Mouse (Mus musculus) brain, embryonic 14.5 days (tissue): ENCODE measurements around the gene Hsd3b1.
"Not testable (repeated sequence)": the region's sequence is repeated elsewhere in the genome, so short reads cannot be mapped to it uniquely, and the experiment has no call there.

ENCODE experiments used
- CTCF ChIP-seq: fragments of 200-500 bp; IDR thresholded peaks from 2 replicates; pipeline ENCODE4 v1.5.1; 2012; ENCODE audit warnings: inconsistent platforms, mild to moderate bottlenecking, moderate library complexity, borderline replicate concordance; ENCODE audit not compliant: insufficient read depth, insufficient read length; ENCODE audit errors: extremely low read depth
- POLR2A ChIP-seq: fragments of 200-500 bp; IDR thresholded peaks from 2 replicates; pipeline ENCODE4 v1.6.1; 2012; ENCODE audit warnings: mild to moderate bottlenecking, inconsistent platforms, borderline replicate concordance; ENCODE audit not compliant: poor library complexity, insufficient read depth, insufficient read length, severe bottlenecking; ENCODE audit errors: extremely low read depth

DNA sequence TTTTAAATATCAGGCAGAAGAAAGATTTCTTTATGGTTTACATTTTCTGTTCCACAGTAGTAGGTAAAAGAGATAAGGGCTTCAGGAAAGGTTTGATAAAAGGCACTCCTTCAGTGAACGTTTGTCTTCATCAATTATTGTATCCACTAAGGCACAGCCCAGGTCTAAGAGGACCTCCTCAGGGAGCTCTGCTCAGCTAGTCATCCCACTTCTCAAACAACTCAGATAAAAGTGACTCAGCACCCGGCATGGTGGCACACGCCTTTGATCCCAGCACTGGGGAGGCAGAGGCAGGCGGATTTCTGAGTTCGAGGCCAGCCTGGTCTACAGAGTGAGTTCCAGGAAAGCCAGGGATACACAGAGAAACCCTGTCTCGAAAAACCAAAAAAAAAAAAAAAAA lies 46.9 kb downstream of the Hsd3b1 start:
- not testable (repeated sequence) for TF ChIP-seq CTCF, POLR2A
